Mouse (Mus musculus): ENCODE measurements at regions not wholly inside any gene's neighbourhood (a gene's known extent, or its start where the extent isn't known, plus 50 kb on each side); places are given as distances from the start of the nearest gene placed in this dataset.

DNA sequence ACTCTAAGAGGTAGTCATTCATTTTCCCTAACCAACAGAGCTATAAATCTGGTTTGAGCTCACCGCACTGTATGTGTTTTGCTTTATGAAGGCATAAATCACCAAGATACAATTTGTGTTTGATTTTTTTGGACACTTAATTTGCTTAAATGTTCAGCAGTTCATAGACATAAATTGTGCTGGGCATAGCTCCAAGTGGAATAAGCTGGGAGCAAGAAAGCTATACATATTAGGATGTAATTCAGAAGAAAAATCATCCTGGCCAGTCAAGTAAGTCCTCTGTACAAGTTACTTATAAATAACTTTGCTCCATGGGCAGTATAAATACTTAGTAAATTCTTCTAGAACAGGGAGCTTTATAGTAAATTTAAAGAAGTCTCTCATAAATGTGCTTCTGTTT lies 267.0 kb upstream of the Atp5g3 start:
- H3K36me3 ChIP-seq: no peaks in the 10 kb centered on the region
- no peaks in the 10 kb centered on the region for H3K4me1 ChIP-seq
- H3K9me3 ChIP-seq: no peaks in the 10 kb centered on the region
- H3K27me3 ChIP-seq: no peaks in the 10 kb centered on the region
- H3K27ac ChIP-seq: no peak overlapping the region
- no peak overlapping the region for H3K9ac ChIP-seq
- 84% methylated on average over 1 of the region's 1 CpGs for WGBS
- no peak for ATAC-seq (ENCODE audit: insufficient number of reproducible peaks, insufficient read depth, low FRiP score, low TSS enrichment, low read depth)
- H3K4me3 ChIP-seq: no peak overlapping the region
- no peak overlapping the region for H3K4me2 ChIP-seq

DNA sequence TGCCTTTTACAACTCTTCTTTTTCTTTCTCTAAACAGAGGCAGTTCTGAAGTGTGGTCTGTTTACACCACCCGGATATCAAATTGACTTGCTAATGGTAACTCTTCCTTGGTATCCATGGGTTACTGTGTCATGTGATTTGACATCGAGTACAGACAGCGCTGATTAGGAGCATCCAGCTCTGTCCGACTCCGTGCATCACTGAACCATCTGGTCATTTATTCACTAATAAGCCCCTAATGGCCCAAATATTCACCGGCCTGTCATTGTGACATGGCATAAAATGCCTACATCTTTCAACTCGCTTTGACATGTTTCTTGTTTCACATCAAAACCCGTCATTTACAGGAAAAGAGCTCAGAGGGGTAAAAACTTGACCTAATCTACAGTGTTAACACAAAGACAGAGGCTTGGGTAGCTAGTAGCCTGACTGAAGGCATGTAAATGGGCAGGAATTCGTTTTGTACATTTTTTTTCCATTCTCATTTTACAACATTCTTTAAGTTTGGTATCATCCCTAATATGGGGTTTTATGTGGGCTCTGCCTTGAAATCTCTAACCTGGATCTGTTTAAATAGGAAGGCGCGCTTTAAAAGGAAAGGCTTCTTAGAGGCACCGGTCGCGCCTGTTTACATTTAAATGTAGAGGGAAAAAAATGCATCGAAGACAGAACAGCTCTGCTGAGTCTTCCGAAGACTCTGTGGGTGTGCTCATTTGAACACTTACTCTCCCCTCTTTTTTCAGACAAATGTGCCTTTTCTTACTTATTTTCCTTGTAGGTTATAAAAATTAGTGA lies 257.8 kb upstream of the Atp5g3 start:
- 26% methylated on average over 16 of the region's 16 CpGs for WGBS
- no peak for ATAC-seq (ENCODE audit: insufficient number of reproducible peaks, insufficient read depth, low FRiP score, low TSS enrichment, low read depth)

DNA sequence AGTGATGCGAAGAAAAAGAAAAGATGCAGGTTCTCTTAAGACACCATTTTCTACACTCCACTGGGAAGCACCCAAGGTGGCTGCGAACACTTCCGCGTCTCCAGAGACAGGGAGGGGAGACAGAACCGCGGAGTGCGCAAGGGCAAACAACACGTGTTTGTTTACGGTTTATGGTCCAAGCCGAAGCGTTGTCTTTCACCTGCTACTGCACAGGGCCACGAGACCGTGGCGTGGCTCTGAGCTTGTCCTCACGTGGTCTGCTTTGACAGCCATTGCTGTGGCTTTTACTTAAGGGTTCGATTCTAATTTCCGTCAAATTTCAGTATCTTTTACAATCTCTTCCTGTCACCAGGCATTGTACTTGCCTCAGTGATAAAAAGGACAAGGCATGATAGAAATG lies 257.2 kb upstream of the Atp5g3 start:
- 88% methylated on average over 17 of the region's 17 CpGs for WGBS
- Histone ChIP-seq H3K36me3 (no peaks in the 10 kb centered on the region), H3K9me3 (no peaks in the 10 kb centered on the region), H3K27me3 (no peaks in the 10 kb centered on the region), H3K4me3 (no peak overlapping the region), H3K27ac (no peak overlapping the region), H3K4me1 (peaks cover 7% of the 10 kb centered on the region; the same call in 1 of the 2 replicates), H3K4me2 (no peak overlapping the region), H3K9ac (no peak overlapping the region)
- ATAC-seq (ENCODE audit: insufficient number of reproducible peaks, insufficient read depth, low FRiP score, low TSS enrichment, low read depth): no peak

More for the DNA sequence above, 257.8 kb upstream of the Atp5g3 start:
- Histone ChIP-seq H3K4me1 (peaks cover 7% of the 10 kb centered on the region; the same call in 1 of the 2 replicates), H3K4me3 (no peak overlapping the region), H3K9ac (no peak overlapping the region), H3K36me3 (no peaks in the 10 kb centered on the region), H3K27me3 (no peaks in the 10 kb centered on the region), H3K9me3 (no peaks in the 10 kb centered on the region), H3K4me2 (no peak overlapping the region), H3K27ac (no peak overlapping the region)

DNA sequence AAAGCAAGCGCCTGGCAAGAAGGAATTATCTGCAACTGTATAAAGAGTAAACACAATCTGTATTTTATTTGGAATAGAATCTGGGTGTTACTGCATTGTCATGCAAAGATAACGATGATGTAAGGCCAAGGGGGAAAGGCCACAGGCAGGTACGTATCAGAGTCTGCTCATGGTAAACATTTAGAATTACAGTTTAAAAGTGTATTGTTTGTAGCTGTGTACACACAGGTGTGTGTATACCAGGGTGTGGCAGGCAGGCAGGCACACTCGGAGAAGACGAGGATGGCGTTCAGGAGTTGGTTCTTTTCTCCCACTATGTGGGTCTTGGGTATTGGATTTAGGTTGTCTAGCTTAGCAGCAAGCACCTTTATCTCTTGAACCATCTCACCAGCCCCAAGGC lies 242.9 kb upstream of the Atp5g3 start:
- H3K27ac ChIP-seq: no peak overlapping the region
- H3K36me3 ChIP-seq: no peaks in the 10 kb centered on the region
- H3K27me3 ChIP-seq: no peaks in the 10 kb centered on the region
- no peaks in the 10 kb centered on the region for H3K9me3 ChIP-seq
- no peak overlapping the region for H3K4me2 ChIP-seq
- ATAC-seq (ENCODE audit: insufficient number of reproducible peaks, insufficient read depth, low FRiP score, low TSS enrichment, low read depth): no peak
- WGBS: 82% methylated on average over 6 of the region's 6 CpGs
- no peak overlapping the region for H3K4me3 ChIP-seq
- no peak overlapping the region for H3K9ac ChIP-seq
- peaks cover 9% of the 10 kb centered on the region for H3K4me1 ChIP-seq

DNA sequence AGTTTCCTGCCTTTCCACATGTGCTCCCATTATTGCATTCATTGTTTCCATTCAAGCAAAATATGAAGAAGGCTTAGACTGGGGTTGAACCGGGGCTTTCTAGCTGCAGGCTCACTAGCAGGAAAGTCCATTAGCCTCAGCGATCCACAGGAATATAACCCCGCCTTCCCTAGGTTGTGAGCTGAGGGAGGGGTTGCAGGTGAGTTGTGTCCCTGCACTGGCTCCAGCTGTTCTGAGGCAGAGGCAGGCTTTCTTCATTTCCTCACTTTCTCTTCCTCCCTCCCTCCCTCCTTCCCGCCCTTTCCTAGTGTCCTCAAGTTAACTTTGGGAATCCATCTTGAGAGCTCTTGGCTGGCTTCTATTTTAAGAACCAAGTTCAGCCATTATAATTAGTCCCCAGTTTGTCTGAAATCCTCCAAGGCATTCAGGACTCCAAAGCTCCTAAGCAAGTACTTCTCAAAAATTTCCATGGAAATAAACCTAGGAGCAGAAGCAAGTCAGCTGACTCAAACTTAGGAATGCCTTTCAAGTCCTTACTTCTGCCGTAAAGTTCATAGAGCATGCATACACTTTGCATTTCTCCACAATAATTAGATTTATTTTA lies 242.2 kb upstream of the Atp5g3 start:
- no peaks in the 10 kb centered on the region for H3K36me3 ChIP-seq
- H3K9ac ChIP-seq: no peak overlapping the region
- no peak overlapping the region for H3K4me3 ChIP-seq
- H3K4me1 ChIP-seq: peaks cover 9% of the 10 kb centered on the region
- H3K4me2 ChIP-seq: 0 out of 2 replicates have a peak overlapping the region, but pooled peaks have one; percentile 11
- no peaks in the 10 kb centered on the region for H3K27me3 ChIP-seq
- WGBS: 31% methylated on average over 5 of the region's 5 CpGs
- H3K9me3 ChIP-seq: no peaks in the 10 kb centered on the region
- ATAC-seq (ENCODE audit: insufficient number of reproducible peaks, insufficient read depth, low FRiP score, low TSS enrichment, low read depth): no peak
- H3K27ac ChIP-seq: no peak overlapping the region

DNA sequence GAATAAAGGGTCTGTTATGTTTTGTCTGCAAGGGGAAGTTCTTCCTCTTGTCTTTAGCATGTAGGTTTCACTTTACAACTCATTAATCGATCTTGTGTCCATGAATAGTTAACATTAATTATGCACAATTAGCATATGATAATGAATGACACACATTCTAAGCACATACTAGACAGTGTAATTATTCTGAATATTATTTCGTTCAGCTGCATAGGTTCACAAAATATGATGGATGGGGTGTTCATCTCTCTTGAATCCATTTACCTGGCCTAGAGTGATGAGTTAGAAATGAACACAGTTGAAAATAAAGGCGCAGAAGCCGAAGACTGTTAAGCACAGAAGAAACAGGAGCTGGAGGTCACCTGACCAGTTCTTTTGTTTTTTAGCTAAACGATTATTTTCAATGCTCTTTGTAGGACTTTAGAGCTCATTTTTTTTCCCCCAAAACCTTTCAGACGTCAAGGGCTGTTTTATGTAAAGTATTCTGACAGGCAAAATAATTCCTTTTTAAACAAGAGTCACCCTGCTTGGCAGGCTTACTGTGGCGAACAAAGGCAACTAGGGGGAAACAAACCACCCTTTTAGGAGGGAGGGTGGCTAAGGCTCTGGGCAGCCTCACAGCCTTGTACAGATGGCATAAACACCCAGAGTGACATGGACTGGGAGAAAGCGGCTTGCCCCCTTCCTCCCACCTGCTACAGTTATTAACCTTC lies 241.6 kb upstream of the Atp5g3 start:
- Histone ChIP-seq H3K9ac (no peak overlapping the region), H3K4me3 (no peak overlapping the region), H3K27me3 (no peaks in the 10 kb centered on the region), H3K36me3 (no peaks in the 10 kb centered on the region), H3K4me1 (peaks cover 9% of the 10 kb centered on the region), H3K27ac (no peak overlapping the region), H3K9me3 (no peaks in the 10 kb centered on the region), H3K4me2 (0 out of 2 replicates have a peak overlapping the region, but pooled peaks have one; percentile 11)
- 47% methylated on average over 8 of the region's 8 CpGs for whole genome bisulfite sequencing
- no peak for ATAC-seq (ENCODE audit: insufficient number of reproducible peaks, insufficient read depth, low FRiP score, low TSS enrichment, low read depth)

DNA sequence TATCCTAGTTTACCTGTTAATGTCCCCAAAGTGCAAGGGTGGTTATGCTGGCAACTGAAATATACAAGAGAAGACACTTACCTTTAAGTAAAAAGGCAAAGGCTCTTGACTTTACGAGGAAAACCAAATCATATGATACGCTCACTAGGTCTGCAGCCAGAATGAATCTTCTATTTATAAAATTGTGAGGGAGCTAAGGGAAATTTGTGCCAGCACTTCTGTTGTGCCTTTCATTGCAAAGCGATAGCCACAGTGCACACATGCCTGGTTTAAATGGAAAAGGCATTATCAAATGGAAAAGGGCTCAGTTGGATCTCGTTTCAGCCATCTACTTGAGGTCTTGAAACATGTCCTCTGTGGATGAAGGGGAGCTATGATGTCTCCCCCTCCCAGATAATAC lies 236.1 kb upstream of the Atp5g3 start:
- 71% methylated on average over 4 of the region's 4 CpGs for WGBS
- H3K9ac ChIP-seq: no peak overlapping the region
- ATAC-seq (ENCODE audit: insufficient number of reproducible peaks, insufficient read depth, low FRiP score, low TSS enrichment, low read depth): no peak
- no peaks in the 10 kb centered on the region for H3K9me3 ChIP-seq
- no peak overlapping the region for H3K4me2 ChIP-seq
- H3K4me1 ChIP-seq: no peaks in the 10 kb centered on the region
- H3K27ac ChIP-seq: no peak overlapping the region
- no peak overlapping the region for H3K4me3 ChIP-seq
- H3K27me3 ChIP-seq: no peaks in the 10 kb centered on the region
- no peaks in the 10 kb centered on the region for H3K36me3 ChIP-seq

DNA sequence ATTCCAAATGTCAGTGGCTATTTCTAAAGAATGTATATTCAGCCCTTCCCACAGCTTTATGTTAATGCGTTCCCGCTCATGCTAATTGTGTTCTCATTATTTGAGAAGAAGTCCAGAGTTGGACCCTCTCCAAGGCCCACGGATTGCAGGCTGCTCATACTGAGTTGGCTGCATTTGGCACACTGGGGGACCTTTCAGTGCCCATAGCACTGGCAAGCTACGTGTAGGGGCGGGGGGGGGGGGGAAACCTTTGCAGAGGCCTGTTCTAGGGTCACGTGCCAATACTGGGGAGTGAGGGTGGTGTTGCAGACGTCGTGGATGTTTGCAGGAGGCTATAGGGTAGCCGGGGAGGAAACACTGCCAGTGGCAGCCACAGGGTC lies 225.5 kb upstream of the Atp5g3 start:
- Histone ChIP-seq H3K4me3 (no peak overlapping the region), H3K27ac (no peak overlapping the region), H3K4me1 (peaks cover 12% of the 10 kb centered on the region), H3K27me3 (peaks cover 13% of the 10 kb centered on the region), H3K9me3 (no peaks in the 10 kb centered on the region), H3K4me2 (no peak overlapping the region), H3K9ac (no peak overlapping the region), H3K36me3 (no peaks in the 10 kb centered on the region)
- 21% methylated on average over 9 of the region's 9 CpGs for WGBS
- no peak for ATAC-seq (ENCODE audit: insufficient number of reproducible peaks, insufficient read depth, low FRiP score, low TSS enrichment, low read depth)

DNA sequence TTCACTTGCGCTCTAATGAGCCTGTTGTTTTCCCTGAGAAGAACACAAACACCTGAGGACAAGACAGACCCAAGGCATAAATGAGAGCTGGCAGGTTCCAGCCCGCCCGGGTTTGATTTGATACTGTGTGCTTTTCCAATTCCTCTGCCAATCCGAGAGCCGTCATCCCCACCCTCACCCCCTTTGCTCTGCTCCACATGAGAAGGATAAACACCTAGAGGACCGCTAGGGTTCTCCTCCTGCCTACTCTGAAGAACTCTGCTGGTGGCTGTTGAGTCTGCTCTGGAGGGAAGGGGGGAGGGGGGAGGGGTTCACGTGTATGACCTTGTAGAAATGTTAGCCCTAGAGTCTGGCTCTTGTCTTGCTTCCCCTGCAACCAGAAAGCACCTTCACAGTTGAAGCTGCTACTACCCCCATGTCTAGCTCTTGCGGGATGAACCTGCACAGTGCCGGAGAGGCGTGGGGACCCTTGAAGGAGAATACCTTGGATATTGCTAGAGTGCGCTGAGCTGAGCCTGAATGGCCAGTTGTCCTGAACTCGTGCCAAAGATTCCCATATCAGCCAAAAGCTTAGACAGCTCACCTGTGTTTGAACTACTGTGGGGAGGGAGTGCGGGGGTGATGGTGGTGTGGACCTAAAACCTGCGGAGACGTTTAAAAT lies 225.0 kb upstream of the Atp5g3 start:
- no peaks in the 10 kb centered on the region for H3K36me3 ChIP-seq
- no peaks in the 10 kb centered on the region for H3K9me3 ChIP-seq
- H3K27ac ChIP-seq: no peak overlapping the region
- H3K4me3 ChIP-seq: no peak overlapping the region
- H3K9ac ChIP-seq: no peak overlapping the region
- H3K4me2 ChIP-seq: no peak overlapping the region
- H3K4me1 ChIP-seq: peaks cover 12% of the 10 kb centered on the region
- H3K27me3 ChIP-seq: peaks cover 17% of the 10 kb centered on the region
- no peak for ATAC-seq (ENCODE audit: insufficient number of reproducible peaks, insufficient read depth, low FRiP score, low TSS enrichment, low read depth)
- WGBS: 39% methylated on average over 15 of the region's 15 CpGs

DNA sequence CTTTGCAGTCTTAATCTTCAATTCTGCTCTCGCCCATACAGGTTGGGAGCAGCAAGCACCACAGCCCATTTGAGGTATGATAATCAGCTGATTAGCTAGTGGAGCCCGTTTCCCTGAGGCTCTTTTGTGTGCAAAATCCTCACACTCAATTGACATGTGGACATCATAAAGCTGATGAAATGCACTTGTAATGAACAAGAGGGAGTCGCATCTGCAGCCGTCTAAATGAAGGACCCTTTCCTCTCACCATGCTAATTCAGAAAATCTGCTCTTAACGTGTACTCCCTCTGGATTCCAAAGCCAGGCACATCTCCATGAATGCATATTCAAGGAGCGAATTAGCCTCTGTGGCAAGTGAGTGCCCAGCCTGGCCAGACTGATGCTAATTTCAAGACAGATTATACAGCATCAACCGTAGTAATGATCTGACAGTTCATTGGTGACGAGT lies 219.0 kb upstream of the Atp5g3 start:
- Histone ChIP-seq H3K36me3 (no peaks in the 10 kb centered on the region), H3K4me1 (peaks cover 24% of the 10 kb centered on the region), H3K4me2 (peak overlapping the region; percentile 65), H3K27me3 (peaks cover 33% of the 10 kb centered on the region), H3K27ac (no peak overlapping the region), H3K4me3 (0 out of 2 replicates have a peak overlapping the region, but pooled peaks have one; percentile 8), H3K9me3 (no peaks in the 10 kb centered on the region), H3K9ac (no peak overlapping the region)
- WGBS: 10% methylated on average over 8 of the region's 8 CpGs
- ATAC-seq (ENCODE audit: insufficient number of reproducible peaks, insufficient read depth, low FRiP score, low TSS enrichment, low read depth): no peak

DNA sequence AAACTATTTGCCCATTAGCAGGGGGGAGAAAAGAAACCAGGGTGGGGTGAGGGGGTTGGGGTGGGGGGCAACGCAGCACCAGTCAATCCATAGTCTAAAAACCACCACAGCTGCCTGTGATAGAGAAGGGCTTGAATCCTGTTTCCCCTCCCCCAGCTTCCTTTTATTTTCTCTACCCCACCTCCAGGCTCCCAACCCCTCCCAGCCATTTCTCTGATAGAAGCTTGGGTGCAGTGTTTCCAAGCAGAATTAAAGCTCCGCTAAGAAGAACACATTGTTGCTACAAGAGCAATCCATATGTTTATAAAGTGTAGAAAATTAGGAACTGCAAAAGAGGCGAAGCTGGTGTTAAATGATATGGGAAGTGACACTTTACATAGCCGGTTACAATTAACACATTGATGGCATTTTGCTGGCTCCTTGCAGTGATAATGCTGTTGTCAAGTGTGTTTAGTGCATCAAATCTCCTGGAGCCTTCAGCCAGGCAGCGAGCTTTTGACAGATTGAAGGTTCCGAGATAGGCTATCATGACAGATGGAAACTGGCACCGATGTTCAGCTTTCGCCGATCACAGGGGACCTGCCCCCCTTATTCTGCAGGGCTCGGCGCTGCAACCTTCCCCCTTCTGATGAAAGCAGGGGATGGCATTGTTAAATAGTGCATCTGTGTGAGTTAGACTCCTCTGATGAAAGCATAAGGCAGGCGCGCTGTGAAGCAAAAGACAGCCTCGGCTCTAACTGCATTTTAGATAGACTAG lies 217.8 kb upstream of the Atp5g3 start:
- Histone ChIP-seq H3K27ac (no peak overlapping the region), H3K4me1 (peaks cover 24% of the 10 kb centered on the region), H3K36me3 (no peaks in the 10 kb centered on the region), H3K4me2 (peak overlapping the region; percentile 65), H3K9me3 (no peaks in the 10 kb centered on the region), H3K4me3 (peak overlapping the region; percentile 34), H3K9ac (peak overlapping the region; percentile 63), H3K27me3 (peaks cover 33% of the 10 kb centered on the region)
- no peak for ATAC-seq (ENCODE audit: insufficient number of reproducible peaks, insufficient read depth, low FRiP score, low TSS enrichment, low read depth)
- 2% methylated on average over 14 of the region's 14 CpGs for WGBS
